Mouse (Mus musculus) adrenal gland, adult 18-20 months (tissue): ENCODE measurements at regions not wholly inside any gene's neighbourhood (a gene's known extent, or its start where the extent isn't known, plus 50 kb on each side); places are given as distances from the start of the nearest gene placed in this dataset.

Experiments used
- DNase-seq, 2 experiments: peaks; one replicate each; pipeline ENCODE4 v3.0.0; 2021 to 2022; ENCODE audit warnings: low spot score in 2 of 2

- no peak for DNase-seq
These were observed 479.9 kb upstream of the Mef2c start for GRCm38 (mm10) chr13:83023972-83024371.

GRCm38 (mm10) chr13:83035962-83036361, 467.9 kb upstream of the Mef2c start:
- DNase-seq, result no peak

- no peak for DNase-seq
These were observed 462.3 kb upstream of the Mef2c start for GRCm38 (mm10) chr13:83041506-83041905.

- DNase-seq, result no peak
These were observed 458.3 kb upstream of the Mef2c start for GRCm38 (mm10) chr13:83045516-83045915.

- DNase-seq, result no peak
These were observed 457.9 kb upstream of the Mef2c start for GRCm38 (mm10) chr13:83045970-83046369.

GRCm38 (mm10) chr13:83046571-83047123, 457.2 kb upstream of the Mef2c start:
- DNase-seq, result no peak

GRCm38 (mm10) chr13:83055865-83056264, 448.0 kb upstream of the Mef2c start:
- DNase-seq, result no peak

GRCm38 (mm10) chr13:83056415-83056814, 447.4 kb upstream of the Mef2c start:
- DNase-seq, result no peak

GRCm38 (mm10) chr13:83064727-83065126, 439.1 kb upstream of the Mef2c start:
- peak; percentile 18 to 21 for DNase-seq

GRCm38 (mm10) chr13:83065201-83065600, 438.6 kb upstream of the Mef2c start:
- DNase-seq, result no peak

GRCm38 (mm10) chr13:83066115-83066753, 437.6 kb upstream of the Mef2c start:
- DNase-seq, result no peak

- no peak for DNase-seq
These were observed 436.3 kb upstream of the Mef2c start for GRCm38 (mm10) chr13:83067496-83067895.

GRCm38 (mm10) chr13:83068588-83068987, 435.2 kb upstream of the Mef2c start:
- no peak for DNase-seq

- no peak for DNase-seq
These were observed 434.5 kb upstream of the Mef2c start for GRCm38 (mm10) chr13:83069293-83069692.

GRCm38 (mm10) chr13:83072073-83072472, 431.8 kb upstream of the Mef2c start:
- no peak for DNase-seq

GRCm38 (mm10) chr13:83074219-83074965, 429.4 kb upstream of the Mef2c start:
- no peak for DNase-seq

GRCm38 (mm10) chr13:83075320-83075877, 428.4 kb upstream of the Mef2c start:
- DNase-seq, result no peak

GRCm38 (mm10) chr13:83076611-83077010, 427.2 kb upstream of the Mef2c start:
- DNase-seq, result no peak

GRCm38 (mm10) chr13:83077085-83077484, 426.7 kb upstream of the Mef2c start:
- DNase-seq, result no peak

GRCm38 (mm10) chr13:83079291-83079690, 424.5 kb upstream of the Mef2c start:
- no peak for DNase-seq

GRCm38 (mm10) chr13:83084948-83085347, 418.9 kb upstream of the Mef2c start:
- DNase-seq, result no peak

- no peak for DNase-seq
These were observed 403.9 kb upstream of the Mef2c start for GRCm38 (mm10) chr13:83099908-83100307.
